Mouse (Mus musculus) embryonic facial prominence, embryonic 15.5 days (tissue): ENCODE measurements around the gene Sync. TPM values are rescaled to one million over a fixed set of nuclear protein-coding genes. Genes with fewer than 3 reads are reported as not detected.
A peak's percentile ranks its signal among the peaks of the same experiment; 100 is the strongest.

Experiments used
- ATAC-seq: fragments of 200-750 bp; cut with Nextera tagmentation; 2 replicates; pipeline ENCODE4 v1.8.0; 2017; ENCODE audit warnings: low read depth, moderate TSS enrichment; ENCODE audit not compliant: insufficient number of reproducible peaks, low FRiP score, low TSS enrichment
- H3K27ac ChIP-seq: fragments of 300-500 bp; sonication (generic); replicated peaks from 2 replicates; pipeline ENCODE4 v1.5.1; 2015; ENCODE audit warnings: mild to moderate bottlenecking, inconsistent platforms
- H3K27me3 ChIP-seq: fragments of 300-500 bp; sonication (generic); 2 replicates; pipeline ENCODE4 v1.6.1; 2015; ENCODE audit warnings: inconsistent platforms
- H3K36me3 ChIP-seq: fragments of 300-500 bp; sonication (generic); 2 replicates; pipeline ENCODE4 v1.6.1; 2015; ENCODE audit warnings: mild to moderate bottlenecking, inconsistent platforms
- H3K4me1 ChIP-seq: fragments of 300-500 bp; sonication (generic); 2 replicates; pipeline ENCODE4 v1.6.1; 2015; ENCODE audit warnings: inconsistent platforms
- H3K4me2 ChIP-seq: fragments of 300-500 bp; sonication (generic); replicated peaks from 2 replicates; pipeline ENCODE4 v1.6.1; 2015; ENCODE audit warnings: mild to moderate bottlenecking, inconsistent platforms
- H3K4me3 ChIP-seq: fragments of 300-500 bp; sonication (generic); replicated peaks from 2 replicates; pipeline ENCODE4 v1.5.1; 2015; ENCODE audit warnings: mild to moderate bottlenecking, inconsistent platforms
- H3K9ac ChIP-seq: fragments of 300-500 bp; sonication (generic); 2 replicates; pipeline ENCODE4 v1.6.1; 2015; ENCODE audit warnings: inconsistent platforms
- H3K9me3 ChIP-seq: fragments of 300-500 bp; sonication (generic); replicated peaks from 2 replicates; pipeline ENCODE4 v1.6.1; 2016; ENCODE audit warnings: inconsistent platforms
- WGBS: fragments of 180-500 bp; shearing (Covaris S2); methylation state at CpG from one replicate; pipeline ENCODE4 v1.1.7; 2015; 5-methylcytosine and 5-hydroxymethylcytosine counted together
- polyA plus RNA-seq: library from polyadenylated mRNA; unstranded; fragments of >200 nt; fragmentation: Nextera tagmentation; extraction: Ambion mirVana; gene quantifications from 2 replicates; pipeline ENCODE4 v1.2.1, GENCODE M21; 2015

Sync gene
- polyA plus RNA-seq, 1 experiment from 2014 or later, result 4.9 TPM

GRCm38 (mm10) chr4:129286683-129287471, 540 bp upstream of the Sync start:
- Histone ChIP-seq H3K27ac (peak overlapping the region; percentile 77; the same call in 1 of the 2 replicates), H3K9me3 (no peaks in the 10 kb centered on the region), H3K27me3 (0 out of 2 replicates have a peak, but pooled peaks cover 8% of the 10 kb centered on the region), H3K4me1 (peaks cover 22% of the 10 kb centered on the region), H3K36me3 (no peaks in the 10 kb centered on the region), H3K4me2 (peak overlapping the region; percentile 83), H3K9ac (0 out of 2 replicates have a peak overlapping the region, but pooled peaks have one; percentile 28), H3K4me3 (peak overlapping the region; percentile 49)
- WGBS, result 2% methylated on average over 27 of the region's 28 CpGs
- peak; percentile 41 for ATAC-seq

GRCm38 (mm10) chr4:129288067-129288466, 650 bp downstream of the Sync start:
- Histone ChIP-seq H3K27me3 (0 out of 2 replicates have a peak, but pooled peaks cover 8% of the 10 kb centered on the region), H3K36me3 (no peaks in the 10 kb centered on the region), H3K9me3 (no peaks in the 10 kb centered on the region), H3K27ac (peak overlapping the region; percentile 8; the same call in 1 of the 2 replicates), H3K4me2 (peak overlapping the region; percentile 83), H3K9ac (no peak overlapping the region), H3K4me1 (peaks cover 22% of the 10 kb centered on the region), H3K4me3 (peak overlapping the region; percentile 49)
- ATAC-seq, result no peak
- 33% methylated on average over 3 of the region's 3 CpGs for WGBS

- H3K4me3 ChIP-seq, result no peak overlapping the region
- H3K4me2 ChIP-seq, result no peak overlapping the region
- no peaks in the 10 kb centered on the region for H3K36me3 ChIP-seq
- ATAC-seq, result no peak
- H3K9ac ChIP-seq, result no peak overlapping the region
- H3K9me3 ChIP-seq, result no peaks in the 10 kb centered on the region
- no peak overlapping the region for H3K27ac ChIP-seq
- H3K4me1 ChIP-seq, result peaks cover 32% of the 10 kb centered on the region
- 85% methylated on average over 8 of the region's 8 CpGs for WGBS
- H3K27me3 ChIP-seq, result 0 out of 2 replicates have a peak, but pooled peaks cover 8% of the 10 kb centered on the region
Measured at GRCm38 (mm10) chr4:129289671-129290070, 2.3 kb downstream of the Sync start.

DNA sequence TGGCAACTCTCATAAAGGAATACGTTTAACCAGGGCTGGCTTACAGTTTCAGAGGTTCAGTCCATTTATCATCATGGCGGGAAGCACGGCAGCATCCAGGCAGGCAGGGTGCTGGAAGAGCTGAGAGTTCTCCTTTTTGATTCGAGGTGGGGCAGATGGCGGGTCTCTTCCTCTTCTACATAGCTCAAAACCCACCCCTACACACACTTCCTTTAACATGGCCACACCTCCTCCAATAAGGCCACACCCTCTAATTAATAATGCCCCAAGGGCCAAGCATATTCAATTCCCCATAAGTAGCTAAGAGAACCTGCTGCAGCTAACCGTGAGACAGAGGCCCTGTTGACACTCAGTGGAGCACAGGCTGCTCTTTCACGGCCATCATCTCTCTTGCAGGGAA, 5.4 kb downstream of the Sync start:
- H3K4me2 ChIP-seq, result no peak overlapping the region

GRCm38 (mm10) chr4:129293702-129294101, 6.3 kb downstream of the Sync start:
- no peaks in the 10 kb centered on the region for H3K36me3 ChIP-seq
- no peaks in the 10 kb centered on the region for H3K27me3 ChIP-seq
- H3K4me3 ChIP-seq, result peak overlapping the region; percentile 9; the same call in 1 of the 2 replicates
- H3K9ac ChIP-seq, result no peak overlapping the region
- H3K27ac ChIP-seq, result no peak overlapping the region
- no peak for ATAC-seq
- WGBS, result 21% methylated on average over 16 of the region's 16 CpGs
- peaks cover 19% of the 10 kb centered on the region for H3K4me1 ChIP-seq
- H3K4me2 ChIP-seq, result peak overlapping the region; percentile 23
- no peaks in the 10 kb centered on the region for H3K9me3 ChIP-seq

More for the DNA sequence above, 5.4 kb downstream of the Sync start:
- Histone ChIP-seq H3K9ac (no peak overlapping the region), H3K36me3 (no peaks in the 10 kb centered on the region), H3K27ac (no peak overlapping the region), H3K4me1 (peaks cover 13% of the 10 kb centered on the region), H3K27me3 (no peaks in the 10 kb centered on the region), H3K9me3 (no peaks in the 10 kb centered on the region), H3K4me3 (no peak overlapping the region)
- 69% methylated on average over 7 of the region's 7 CpGs for WGBS
- ATAC-seq, result no peak

GRCm38 (mm10) chr4:129295188-129295587, 7.8 kb downstream of the Sync start:
- no peak for ATAC-seq
- H3K9ac ChIP-seq, result no peak overlapping the region
- H3K27me3 ChIP-seq, result no peaks in the 10 kb centered on the region
- H3K36me3 ChIP-seq, result no peaks in the 10 kb centered on the region
- peaks cover 20% of the 10 kb centered on the region for H3K4me1 ChIP-seq
- no peak overlapping the region for H3K27ac ChIP-seq
- no peaks in the 10 kb centered on the region for H3K9me3 ChIP-seq
- WGBS, result 79% methylated on average over 2 of the region's 2 CpGs
- H3K4me3 ChIP-seq, result no peak overlapping the region
- no peak overlapping the region for H3K4me2 ChIP-seq

GRCm38 (mm10) chr4:129296066-129296465, 8.6 kb downstream of the Sync start:
- Histone ChIP-seq H3K9me3 (no peaks in the 10 kb centered on the region), H3K27ac (no peak overlapping the region), H3K4me2 (no peak overlapping the region), H3K9ac (no peak overlapping the region), H3K36me3 (no peaks in the 10 kb centered on the region), H3K4me1 (peaks cover 20% of the 10 kb centered on the region), H3K4me3 (no peak overlapping the region), H3K27me3 (no peaks in the 10 kb centered on the region)
- no peak for ATAC-seq
- WGBS, result 89% methylated on average over 7 of the region's 7 CpGs

GRCm38 (mm10) chr4:129297724-129298123, 10.3 kb downstream of the Sync start:
- H3K27me3 ChIP-seq, result no peaks in the 10 kb centered on the region
- no peak overlapping the region for H3K9ac ChIP-seq
- H3K4me1 ChIP-seq, result peaks cover 20% of the 10 kb centered on the region
- H3K9me3 ChIP-seq, result no peaks in the 10 kb centered on the region
- no peak for ATAC-seq
- H3K4me2 ChIP-seq, result no peak overlapping the region
- H3K27ac ChIP-seq, result no peak overlapping the region
- H3K4me3 ChIP-seq, result no peak overlapping the region
- H3K36me3 ChIP-seq, result no peaks in the 10 kb centered on the region
- 81% methylated on average over 4 of the region's 4 CpGs for WGBS

- WGBS, result 51% methylated on average over 10 of the region's 10 CpGs
- H3K9ac ChIP-seq, result no peak overlapping the region
Measured at GRCm38 (mm10) chr4:129299121-129299520, 11.7 kb downstream of the Sync start.

DNA sequence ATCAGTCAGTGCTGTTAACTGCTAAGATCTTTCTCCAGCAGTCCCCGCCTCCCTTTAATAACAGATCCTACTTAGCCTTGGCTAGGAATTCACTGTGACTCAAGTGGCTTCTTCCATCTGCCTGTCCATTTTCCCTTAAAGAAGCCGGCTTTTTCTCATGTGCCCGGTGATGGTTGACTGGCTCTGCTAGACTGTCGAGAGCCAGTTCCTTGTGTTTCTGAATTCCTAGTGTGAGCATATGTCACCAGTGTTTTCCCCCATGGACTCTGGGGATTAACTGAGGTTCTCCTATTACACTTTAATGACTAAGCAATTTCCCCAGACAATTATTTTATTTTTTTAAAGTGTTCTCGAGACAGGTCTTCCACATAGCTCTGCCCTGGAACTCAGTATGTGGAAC, 16.0 kb downstream of the Sync start:
- H3K36me3 ChIP-seq, result peaks cover 27% of the 10 kb centered on the region
- WGBS, result 54% methylated on average over 5 of the region's 5 CpGs
- no peaks in the 10 kb centered on the region for H3K27me3 ChIP-seq
- no peak overlapping the region for H3K4me2 ChIP-seq
- no peak overlapping the region for H3K4me3 ChIP-seq
- no peaks in the 10 kb centered on the region for H3K9me3 ChIP-seq
- H3K27ac ChIP-seq, result no peak overlapping the region
- H3K9ac ChIP-seq, result no peak overlapping the region
- ATAC-seq, result peak; percentile 9; the same call in 1 of the 2 replicates
- peaks cover 4% of the 10 kb centered on the region; the same call in 1 of the 2 replicates for H3K4me1 ChIP-seq

More at GRCm38 (mm10) chr4:129299121-129299520, 11.7 kb downstream of the Sync start:
- Histone ChIP-seq H3K9me3 (no peaks in the 10 kb centered on the region), H3K4me1 (peaks cover 10% of the 10 kb centered on the region; the same call in 1 of the 2 replicates), H3K4me2 (no peak overlapping the region), H3K4me3 (no peak overlapping the region), H3K27me3 (no peaks in the 10 kb centered on the region), H3K36me3 (no peaks in the 10 kb centered on the region), H3K27ac (no peak overlapping the region)
- ATAC-seq, result no peak

DNA sequence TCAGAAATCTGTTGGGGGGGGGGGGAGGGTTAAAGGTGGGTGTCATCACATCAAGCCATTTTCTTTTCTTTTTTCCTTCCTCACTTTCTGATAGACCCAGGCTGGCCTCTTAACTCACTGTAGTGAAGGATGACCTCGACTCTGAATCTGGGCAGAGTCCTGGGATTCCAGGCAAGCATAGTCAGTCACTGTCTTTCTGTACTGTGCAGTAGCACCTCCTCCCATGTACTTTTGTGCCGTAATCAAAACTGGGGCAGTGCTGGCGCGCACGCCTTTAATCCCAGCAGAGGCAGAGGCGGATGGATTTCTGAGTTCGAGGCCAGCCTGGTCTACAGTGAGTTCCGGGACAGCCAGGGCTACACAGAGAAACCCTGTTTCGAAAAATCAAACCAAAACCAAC, 16.4 kb downstream of the Sync start:
- no peaks in the 10 kb centered on the region for H3K9me3 ChIP-seq
- WGBS, result 84% methylated on average over 9 of the region's 9 CpGs
- H3K27ac ChIP-seq, result no peak overlapping the region
- H3K36me3 ChIP-seq, result peaks cover 31% of the 10 kb centered on the region
- H3K4me2 ChIP-seq, result no peak overlapping the region
- H3K4me1 ChIP-seq, result no peaks in the 10 kb centered on the region
- H3K27me3 ChIP-seq, result no peaks in the 10 kb centered on the region
- no peak overlapping the region for H3K9ac ChIP-seq
- peak; percentile 60; the same call in 1 of the 2 replicates for ATAC-seq
- H3K4me3 ChIP-seq, result no peak overlapping the region
